Mouse (Mus musculus): ENCODE measurements around the gene Repin1.

DNA sequence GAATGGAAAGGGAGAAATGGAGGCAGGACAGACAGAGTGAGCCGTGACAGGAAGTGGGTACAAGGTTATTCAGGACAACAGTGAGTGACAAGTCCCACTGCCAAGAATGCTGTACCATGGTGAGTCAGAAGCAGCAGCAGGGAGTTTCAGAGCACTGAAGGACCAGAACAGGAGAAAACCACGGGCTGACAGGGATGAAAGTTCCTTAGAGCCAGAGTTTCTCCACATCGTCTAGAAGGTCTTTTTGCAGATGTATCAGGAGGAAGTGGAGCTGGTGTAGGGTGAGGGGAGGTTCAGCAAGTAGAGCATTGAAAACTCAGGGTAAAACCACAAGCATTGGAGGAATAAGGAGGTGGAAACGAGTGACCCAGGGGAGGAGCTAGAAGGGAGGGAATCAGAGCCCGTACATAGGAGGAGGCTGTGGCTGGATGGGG lies 14.5 kb upstream of the Repin1 start:
- TF ChIP-seq CTCF (conservative IDR thresholded peaks at IDR 0.05; ENCODE audit: insufficient read depth, insufficient read length, low read depth, low read length) (no peak), POLR2A (IDR thresholded peaks at IDR 0.05; ENCODE audit: low read depth, low read length) (no peak)

All from kidney, adult 2 months (tissue).